9 mouse cellular contexts compared by ENCODE assay signal in genomic region chr16:28838016-28838415, GRCm38 (mm10).
DNase-seq lines count a peak whose midpoint lies in the region; ATAC-seq lines count a peak whose summit lies in the region.
"Had no signal": no experiment of that assay in that cellular context is flagged by ENCODE, and none has a peak within 500 bp of the region (broad histone marks: within the 10 kb centered on the region; RNA-seq: fewer than 3 reads in every experiment).

No protein-coding gene starts in this region.

- no peak overlapping the region for H3K9ac ChIP-seq in kidney, embryonic 14.5 days (ENCODE audit: low read depth, low read length)
- no peak overlapping the region for H3K9ac ChIP-seq in hindbrain, embryonic 14.5 days
- no peak overlapping the region for H3K9ac ChIP-seq in neural tube, embryonic 14.5 days (replicated peaks; ENCODE audit: low read depth, low read length)
- H3K9ac ChIP-seq: liver, embryonic 15.5 days had no signal

- DNase-seq in kidney, adult 8-10 months, result peak; percentile 20 to 67
- peak; percentile 55 for DNase-seq in R1 (ENCODE audit: low read depth, low spot score)
- peak; percentile 85 to 87 for DNase-seq in cerebellum, postnatal 14 days
- peak; percentile 87 for DNase-seq in hindbrain, embryonic 14.5 days (ENCODE audit: low spot score)
- DNase-seq in left cerebral cortex, postnatal 25 days (ENCODE audit: low spot score in 2 of 2), result peak; percentile 71 to 79

- no peaks in the 10 kb centered on the region for H3K27me3 ChIP-seq in kidney, embryonic 14.5 days (ENCODE audit: control insufficient read depth, insufficient read depth, low read length)
- no peaks in the 10 kb centered on the region for H3K27me3 ChIP-seq in hindbrain, embryonic 14.5 days (ENCODE audit: control insufficient read depth, insufficient read depth, low read length)
- H3K27me3 ChIP-seq in neural tube, embryonic 14.5 days (ENCODE audit: control insufficient read depth, insufficient read depth, low read length), result no peaks in the 10 kb centered on the region; the same call in 1 of the 2 replicates
- H3K27me3 ChIP-seq: liver, embryonic 15.5 days had no signal

- ATAC-seq in kidney, embryonic 14.5 days (ENCODE audit: low FRiP score, low TSS enrichment), result no peak
- ATAC-seq in hindbrain, embryonic 14.5 days (ENCODE audit: low FRiP score), result no peak; the same call in 1 of the 2 replicates
- peak; percentile 48; the same call in 1 of the 2 replicates for ATAC-seq in neural tube, embryonic 14.5 days (ENCODE audit: low read depth)
- ATAC-seq in megakaryocyte, adult 5-6 weeks (ENCODE audit: poor library complexity, severe bottlenecking), result no peak

- H3K36me3 ChIP-seq in kidney, embryonic 14.5 days (ENCODE audit: control insufficient read depth, insufficient read depth, low read length), result no peaks in the 10 kb centered on the region
- no peaks in the 10 kb centered on the region for H3K36me3 ChIP-seq in hindbrain, embryonic 14.5 days (replicated peaks; ENCODE audit: control insufficient read depth, insufficient read depth)
- H3K36me3 ChIP-seq in neural tube, embryonic 14.5 days (ENCODE audit: control insufficient read depth, insufficient read depth, low read length), result no peaks in the 10 kb centered on the region
- H3K36me3 ChIP-seq: liver, embryonic 15.5 days had no signal

- no peak overlapping the region for H3K4me3 ChIP-seq in kidney, embryonic 14.5 days (ENCODE audit: low read length)
- H3K4me3 ChIP-seq in hindbrain, embryonic 14.5 days (replicated peaks; ENCODE audit: low read length), result no peak overlapping the region
- H3K4me3 ChIP-seq in neural tube, embryonic 14.5 days (ENCODE audit: low read depth, low read length), result no peak overlapping the region
- H3K4me3 ChIP-seq: liver, embryonic 15.5 days had no signal

- H3K4me2 ChIP-seq in kidney, embryonic 14.5 days (replicated peaks; ENCODE audit: low read depth, low read length), result no peak overlapping the region
- no peak overlapping the region for H3K4me2 ChIP-seq in hindbrain, embryonic 14.5 days (replicated peaks)
- H3K4me2 ChIP-seq in neural tube, embryonic 14.5 days (ENCODE audit: low read depth, low read length), result no peak overlapping the region
- H3K4me2 ChIP-seq: liver, embryonic 15.5 days had no signal

- H3K27ac ChIP-seq in kidney, embryonic 14.5 days (ENCODE audit: low read depth, low read length), result no peak overlapping the region
- no peak overlapping the region for H3K27ac ChIP-seq in hindbrain, embryonic 14.5 days
- no peak overlapping the region for H3K27ac ChIP-seq in neural tube, embryonic 14.5 days (ENCODE audit: low read depth, low read length)
- H3K27ac ChIP-seq: liver, embryonic 15.5 days had no signal

- H3K4me1 ChIP-seq in kidney, embryonic 14.5 days (ENCODE audit: control insufficient read depth, insufficient read depth, low read length), result peaks cover 22% of the 10 kb centered on the region; the same call in 1 of the 2 replicates
- H3K4me1 ChIP-seq in hindbrain, embryonic 14.5 days (replicated peaks; ENCODE audit: control insufficient read depth, insufficient read depth, low read length), result peaks cover 8% of the 10 kb centered on the region
- H3K4me1 ChIP-seq in neural tube, embryonic 14.5 days (ENCODE audit: control insufficient read depth, insufficient read depth, low read length), result peaks cover 10% of the 10 kb centered on the region
- H3K4me1 ChIP-seq: liver, embryonic 15.5 days had no signal

- intact Hi-C loops in left cerebral cortex, postnatal 25 days (cut with DNase I), result loop anchor here (1.0 to 5.0 kb wide), 4 partner anchors 199 to 739 kb away; partner anchors contain the start of gene Opa1

- 17% methylated on average over 12 of the region's 12 CpGs for WGBS in kidney, embryonic 14.5 days
- 18% methylated on average over 12 of the region's 12 CpGs for WGBS in hindbrain, embryonic 14.5 days
- WGBS in neural tube, embryonic 14.5 days, result 14% methylated on average over 12 of the region's 12 CpGs

- H3K9me3 ChIP-seq in kidney, embryonic 14.5 days (ENCODE audit: control insufficient read depth, low read length), result no peaks in the 10 kb centered on the region
- H3K9me3 ChIP-seq in hindbrain, embryonic 14.5 days (ENCODE audit: control insufficient read depth, low read length), result no peaks in the 10 kb centered on the region
- no peaks in the 10 kb centered on the region for H3K9me3 ChIP-seq in neural tube, embryonic 14.5 days (ENCODE audit: control insufficient read depth, low read length)
- H3K9me3 ChIP-seq: liver, embryonic 15.5 days had no signal
